Mouse (Mus musculus): ENCODE data around the gene Methig1.

DNA sequence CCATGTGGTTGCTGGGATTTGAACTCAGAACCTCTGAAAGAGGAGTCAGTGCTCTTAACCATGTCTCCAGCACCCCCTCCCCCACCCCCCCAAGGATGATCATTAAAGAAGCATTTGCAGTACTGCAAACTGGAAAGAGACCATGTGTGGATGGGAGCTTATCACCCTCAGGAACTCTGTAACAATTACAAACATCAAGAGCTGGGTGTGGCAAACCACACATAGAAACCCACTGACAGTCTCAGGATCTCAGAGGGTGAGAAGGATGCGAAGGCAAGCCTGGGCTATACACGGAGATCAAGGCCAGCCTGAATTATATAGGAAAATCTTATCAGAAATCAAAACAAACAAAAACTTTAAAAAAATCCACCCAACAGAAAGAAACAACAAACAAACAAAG is 46.7 kb upstream of the Methig1 start:
- no peak for TF ChIP-seq CTCF (IDR thresholded peaks at IDR 0.05; ENCODE audit: control insufficient read depth, insufficient read depth, insufficient read length)
- TF ChIP-seq MYOD1 (IDR thresholded peaks at IDR 0.05; ENCODE audit: control insufficient read depth, insufficient read length, low read depth), result no peak
- TF ChIP-seq CEBPB (IDR thresholded peaks at IDR 0.05; ENCODE audit: low read depth), result no peak
- TF ChIP-seq FOSL1 (IDR thresholded peaks at IDR 0.05; ENCODE audit: insufficient read depth, low read length, poor library complexity, severe bottlenecking), result no peak
- no peak for TF ChIP-seq USF1 (IDR thresholded peaks at IDR 0.05; ENCODE audit: low read depth)
